Mouse (Mus musculus): ENCODE data around the gene Hoxb1. TPM values are rescaled to one million over a fixed set of nuclear protein-coding genes. Genes with fewer than 3 reads are reported as not detected.

Gene Hoxb1
- polyA plus RNA-seq, 2 experiments: 0.11 TPM; not detected in 1

GRCm38 (mm10) chr11:96397806-96398335 is 32.3 kb downstream of the Hoxb1 start:
- 9% methylated on average over 7 of the region's 7 CpGs for WGBS
- DNase-seq (ENCODE audit: low spot score): no peak
- no peak for TF ChIP-seq POLR2A (IDR thresholded peaks at IDR 0.05; ENCODE audit: borderline replicate concordance, extremely low read depth, insufficient read depth, insufficient read length)
- H3K27ac ChIP-seq (replicated peaks; ENCODE audit: low read depth, low read length): no peak overlapping the region
- H3K4me3 ChIP-seq (replicated peaks; ENCODE audit: low read length): no peak overlapping the region
- no peaks in the 10 kb centered on the region for H3K36me3 ChIP-seq (ENCODE audit: control insufficient read depth, insufficient read depth, low read length)
- H3K27me3 ChIP-seq (ENCODE audit: control insufficient read depth, insufficient read depth, low read length): peaks cover 38% of the 10 kb centered on the region
- no peak for ATAC-seq (ENCODE audit: low FRiP score, low read depth)
- no peak overlapping the region for H3K4me2 ChIP-seq (replicated peaks; ENCODE audit: low read depth, low read length, severe bottlenecking)
- H3K9me3 ChIP-seq (ENCODE audit: control insufficient read depth, low read length): no peaks in the 10 kb centered on the region
- H3K9ac ChIP-seq (ENCODE audit: low read depth, low read length, severe bottlenecking): no peak overlapping the region
- no peaks in the 10 kb centered on the region for H3K4me1 ChIP-seq (ENCODE audit: control insufficient read depth, insufficient read depth, low read length)

GRCm38 (mm10) chr11:96399923-96400322 is 34.4 kb downstream of the Hoxb1 start:
- Histone ChIP-seq H3K27ac (replicated peaks; ENCODE audit: low read depth, low read length) (no peak overlapping the region), H3K4me1 (ENCODE audit: control insufficient read depth, insufficient read depth, low read length) (no peaks in the 10 kb centered on the region), H3K4me2 (replicated peaks; ENCODE audit: low read depth, low read length, severe bottlenecking) (no peak overlapping the region), H3K4me3 (replicated peaks; ENCODE audit: low read length) (no peak overlapping the region), H3K27me3 (ENCODE audit: control insufficient read depth, insufficient read depth, low read length) (peaks cover 47% of the 10 kb centered on the region), H3K9me3 (ENCODE audit: control insufficient read depth, low read length) (no peaks in the 10 kb centered on the region), H3K36me3 (ENCODE audit: control insufficient read depth, insufficient read depth, low read length) (no peaks in the 10 kb centered on the region), H3K9ac (ENCODE audit: low read depth, low read length, severe bottlenecking) (no peak overlapping the region)
- ATAC-seq (ENCODE audit: low FRiP score, low read depth) (no peak), DNase-seq (ENCODE audit: low spot score) (no peak)
- 11% methylated on average over 8 of the region's 8 CpGs for WGBS
- no peak for TF ChIP-seq POLR2A (IDR thresholded peaks at IDR 0.05; ENCODE audit: borderline replicate concordance, extremely low read depth, insufficient read depth, insufficient read length)

- Histone ChIP-seq H3K4me2 (replicated peaks; ENCODE audit: low read depth, low read length, severe bottlenecking) (no peak overlapping the region), H3K27me3 (ENCODE audit: control insufficient read depth, insufficient read depth, low read length) (peaks cover 67% of the 10 kb centered on the region), H3K4me3 (replicated peaks; ENCODE audit: low read length) (no peak overlapping the region), H3K9me3 (ENCODE audit: control insufficient read depth, low read length) (no peaks in the 10 kb centered on the region), H3K27ac (replicated peaks; ENCODE audit: low read depth, low read length) (no peak overlapping the region), H3K4me1 (ENCODE audit: control insufficient read depth, insufficient read depth, low read length) (peaks cover 3% of the 10 kb centered on the region; the same call in 1 of the 2 replicates), H3K9ac (ENCODE audit: low read depth, low read length, severe bottlenecking) (no peak overlapping the region), H3K36me3 (ENCODE audit: control insufficient read depth, insufficient read depth, low read length) (no peaks in the 10 kb centered on the region)
- no peak for DNase-seq (ENCODE audit: low spot score)
- WGBS: 24% methylated on average over 10 of the region's 10 CpGs
- no peak for ATAC-seq (ENCODE audit: low FRiP score, low read depth)
- TF ChIP-seq POLR2A (IDR thresholded peaks at IDR 0.05; ENCODE audit: borderline replicate concordance, extremely low read depth, insufficient read depth, insufficient read length): no peak
These were observed 38.6 kb downstream of the Hoxb1 start for GRCm38 (mm10) chr11:96404016-96404604.

- no peak for TF ChIP-seq POLR2A (IDR thresholded peaks at IDR 0.05; ENCODE audit: borderline replicate concordance, extremely low read depth, insufficient read depth, insufficient read length)
- H3K9ac ChIP-seq (ENCODE audit: low read depth, low read length, severe bottlenecking): no peak overlapping the region
- no peak overlapping the region for H3K27ac ChIP-seq (replicated peaks; ENCODE audit: low read depth, low read length)
- H3K4me1 ChIP-seq (ENCODE audit: control insufficient read depth, insufficient read depth, low read length): peaks cover 3% of the 10 kb centered on the region; the same call in 1 of the 2 replicates
- H3K4me3 ChIP-seq (replicated peaks; ENCODE audit: low read length): no peak overlapping the region
- H3K9me3 ChIP-seq (ENCODE audit: control insufficient read depth, low read length): no peaks in the 10 kb centered on the region
- H3K27me3 ChIP-seq (ENCODE audit: control insufficient read depth, insufficient read depth, low read length): peaks cover 66% of the 10 kb centered on the region
- WGBS: 43% methylated on average over 7 of the region's 7 CpGs
- no peak overlapping the region for H3K4me2 ChIP-seq (replicated peaks; ENCODE audit: low read depth, low read length, severe bottlenecking)
- DNase-seq (ENCODE audit: low spot score) (no peak), ATAC-seq (ENCODE audit: low FRiP score, low read depth) (no peak)
- H3K36me3 ChIP-seq (ENCODE audit: control insufficient read depth, insufficient read depth, low read length): no peaks in the 10 kb centered on the region
These were observed 39.3 kb downstream of the Hoxb1 start for GRCm38 (mm10) chr11:96404831-96405230.

- no peaks in the 10 kb centered on the region for H3K36me3 ChIP-seq (ENCODE audit: control insufficient read depth, insufficient read depth, low read length)
- H3K4me2 ChIP-seq (replicated peaks; ENCODE audit: low read depth, low read length, severe bottlenecking): no peak overlapping the region
- H3K9me3 ChIP-seq (ENCODE audit: control insufficient read depth, low read length): no peaks in the 10 kb centered on the region
- WGBS: 42% methylated on average over 4 of the region's 4 CpGs
- no peak overlapping the region for H3K27ac ChIP-seq (replicated peaks; ENCODE audit: low read depth, low read length)
- peaks cover 67% of the 10 kb centered on the region for H3K27me3 ChIP-seq (ENCODE audit: control insufficient read depth, insufficient read depth, low read length)
- H3K4me1 ChIP-seq (ENCODE audit: control insufficient read depth, insufficient read depth, low read length): peaks cover 3% of the 10 kb centered on the region; the same call in 1 of the 2 replicates
- no peak for ATAC-seq (ENCODE audit: low FRiP score, low read depth)
- H3K9ac ChIP-seq (ENCODE audit: low read depth, low read length, severe bottlenecking): no peak overlapping the region
- no peak for TF ChIP-seq POLR2A (IDR thresholded peaks at IDR 0.05; ENCODE audit: borderline replicate concordance, extremely low read depth, insufficient read depth, insufficient read length)
- no peak for DNase-seq (ENCODE audit: low spot score)
- no peak overlapping the region for H3K4me3 ChIP-seq (replicated peaks; ENCODE audit: low read length)
These were observed 40.0 kb downstream of the Hoxb1 start for GRCm38 (mm10) chr11:96405541-96405940.

Data from limb, embryonic 14.5 days (tissue).